Mouse (Mus musculus) embryo, embryonic 11 days (tissue): ENCODE measurements at regions not wholly inside any gene's neighbourhood (a gene's known extent, or its start where the extent isn't known, plus 50 kb on each side); places are given as distances from the start of the nearest gene placed in this dataset.

ENCODE experiments used
- DNase-seq: peaks from one replicate; pipeline ENCODE4 v3.0.0-alpha.2; 2015

DNA sequence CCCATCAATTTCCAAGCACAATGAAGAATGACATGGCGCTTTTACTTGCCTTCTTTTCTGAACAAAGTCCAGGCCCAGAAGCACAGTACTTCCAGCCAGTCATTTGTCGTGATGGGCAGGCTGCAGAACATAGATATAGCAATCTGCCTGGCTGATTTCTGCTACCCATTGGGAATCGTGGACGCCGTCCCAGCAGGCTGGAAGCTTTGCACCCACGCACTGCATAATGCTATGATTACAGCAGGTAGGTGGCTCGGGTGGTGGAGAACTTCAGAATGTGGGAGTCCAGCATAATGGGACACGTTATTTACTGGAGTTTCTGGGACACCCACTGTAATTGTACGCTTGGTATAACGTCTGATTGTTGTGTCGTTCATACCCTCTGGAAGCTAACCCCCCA lies 116.2 kb upstream of the Meis2 start:
- DNase-seq: no peak

- DNase-seq: no peak
Measured at GRCm38 (mm10) chr2:116177155-116177554, 111.5 kb upstream of the Meis2 start.

GRCm38 (mm10) chr2:116165871-116166770 lies 100.5 kb upstream of the Meis2 start:
- no peak for DNase-seq
